Mouse (Mus musculus): ENCODE measurements around the gene Ppp1r32.

Ppp1r32 gene

DNA sequence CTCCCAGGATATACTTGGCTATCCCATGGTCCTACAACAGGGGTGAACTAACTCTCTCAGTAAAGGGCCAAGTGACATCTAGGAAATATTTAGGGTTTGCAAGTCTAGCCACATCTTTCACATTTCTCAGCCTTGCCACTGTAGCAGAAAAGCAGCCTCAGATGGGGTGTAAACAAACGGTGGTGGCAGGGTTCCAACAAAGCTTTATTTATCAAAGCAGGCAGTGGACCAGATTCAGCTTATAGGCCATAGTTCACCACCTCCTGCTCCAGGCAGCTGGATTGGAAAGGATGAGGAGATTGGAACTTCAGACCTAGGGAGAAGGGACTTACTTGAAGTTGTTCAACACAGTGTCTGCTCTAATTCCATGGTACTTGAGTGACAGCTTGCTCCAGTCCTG, 58.0 kb downstream of the Ppp1r32 start:
- no peaks in the 10 kb centered on the region for H3K27me3 ChIP-seq (ENCODE audit: control insufficient read depth, insufficient read depth, low read length, poor library complexity, severe bottlenecking)
- no peak for DNase-seq (ENCODE audit: low read depth, low spot score)
- no peaks in the 10 kb centered on the region for H3K36me3 ChIP-seq (ENCODE audit: control insufficient read depth, insufficient read depth, low read length, poor library complexity, severe bottlenecking)
